Mouse (Mus musculus): ENCODE measurements around the gene Mrc2. TPM values are rescaled to one million over a fixed set of nuclear protein-coding genes. Genes with fewer than 3 reads are reported as not detected.

Mrc2 gene
- 15.9 and 16.5 TPM in 2 replicates for total RNA-seq (2012; rRNA removed)

GRCm38 (mm10) chr11:105292124-105293071 lies at the start of gene Mrc2:
Gene Mrc2, plus strand, starts transcription at chr11:105292643.
- Histone ChIP-seq H3K4me3 (ENCODE audit: insufficient read depth in 1 of 2, low read depth in 1 of 2, low read length in 2 of 2, poor library complexity in 1 of 2, severe bottlenecking in 1 of 2) (peak within 1 kb of the TSS; percentile 77 to 78), H3K27ac (ENCODE audit: insufficient read depth, low read depth, low read length, poor library complexity, severe bottlenecking) (no peak within 1 kb of the TSS), H3K36me3 (ENCODE audit: control insufficient read depth, insufficient read depth, low read length, poor library complexity, severe bottlenecking) (no peaks in the 10 kb centered on the region), H3K9ac (ENCODE audit: insufficient read depth, low read depth, low read length, poor library complexity, severe bottlenecking) (peak within 1 kb of the TSS; percentile 70), H3K9me3 (ENCODE audit: control insufficient read depth, insufficient read depth, low read depth, low read length) (no peaks in the 10 kb centered on the region), H3K4me1 (ENCODE audit: control insufficient read depth in 2 of 2, insufficient read depth in 2 of 2, low read length in 2 of 2, poor library complexity in 1 of 2) (peaks cover 2 to 15% of the 10 kb centered on the region in 2 experiments; a peak in 2 of 4 replicates)
- no peak for TF ChIP-seq HCFC1 (IDR thresholded peaks at IDR 0.05; ENCODE audit: borderline replicate concordance, insufficient read depth, low read length)
- TF ChIP-seq ZC3H11A (IDR thresholded peaks at IDR 0.05; ENCODE audit: borderline replicate concordance, low read depth, low read length): no peak
- TF ChIP-seq MAFK (IDR thresholded peaks at IDR 0.05; ENCODE audit: insufficient read depth, low read depth, low read length): no peak
- no peak for TF ChIP-seq ZNF384 (IDR thresholded peaks at IDR 0.05; ENCODE audit: low read depth, low read length)
- no peak for TF ChIP-seq CHD2 (IDR thresholded peaks at IDR 0.05; ENCODE audit: low read depth, low read length)
- in situ Hi-C loops (cut with MboI; ENCODE audit: low sequenced_read_pairs in 2 of 2, unreplicated experiment in 2 of 2): no loop called here
- DNase-seq (ENCODE audit: low read depth, low spot score): peak; percentile 43

- no peak for TF ChIP-seq HCFC1 (IDR thresholded peaks at IDR 0.05; ENCODE audit: borderline replicate concordance, insufficient read depth, low read length)
- no peak for TF ChIP-seq ZNF384 (IDR thresholded peaks at IDR 0.05; ENCODE audit: low read depth, low read length)
- Histone ChIP-seq H3K4me1 (ENCODE audit: control insufficient read depth in 2 of 2, insufficient read depth in 2 of 2, low read length in 2 of 2, poor library complexity in 1 of 2) (no peaks in the 10 kb centered on the region), H3K36me3 (ENCODE audit: control insufficient read depth, insufficient read depth, low read length, poor library complexity, severe bottlenecking) (peaks cover 14% of the 10 kb centered on the region), H3K9ac (ENCODE audit: insufficient read depth, low read depth, low read length, poor library complexity, severe bottlenecking) (no peak overlapping the region), H3K27ac (ENCODE audit: insufficient read depth, low read depth, low read length, poor library complexity, severe bottlenecking) (no peak overlapping the region), H3K4me3 (ENCODE audit: insufficient read depth in 1 of 2, low read depth in 1 of 2, low read length in 2 of 2, poor library complexity in 1 of 2, severe bottlenecking in 1 of 2) (no peak overlapping the region), H3K9me3 (ENCODE audit: control insufficient read depth, insufficient read depth, low read depth, low read length) (no peaks in the 10 kb centered on the region)
- DNase-seq (ENCODE audit: low read depth, low spot score): no peak
- in situ Hi-C loops (cut with MboI; ENCODE audit: low sequenced_read_pairs in 2 of 2, unreplicated experiment in 2 of 2): no loop called here
Observed at GRCm38 (mm10) chr11:105246369-105246768, 46.1 kb upstream of the Mrc2 start.

GRCm38 (mm10) chr11:105246785-105247184 lies 45.7 kb upstream of the Mrc2 start:
- Histone ChIP-seq H3K4me1 (ENCODE audit: control insufficient read depth in 2 of 2, insufficient read depth in 2 of 2, low read length in 2 of 2, poor library complexity in 1 of 2) (no peaks in the 10 kb centered on the region), H3K27ac (ENCODE audit: insufficient read depth, low read depth, low read length, poor library complexity, severe bottlenecking) (no peak overlapping the region), H3K9ac (ENCODE audit: insufficient read depth, low read depth, low read length, poor library complexity, severe bottlenecking) (no peak overlapping the region), H3K9me3 (ENCODE audit: control insufficient read depth, insufficient read depth, low read depth, low read length) (no peaks in the 10 kb centered on the region), H3K4me3 (ENCODE audit: insufficient read depth in 1 of 2, low read depth in 1 of 2, low read length in 2 of 2, poor library complexity in 1 of 2, severe bottlenecking in 1 of 2) (no peak overlapping the region), H3K36me3 (ENCODE audit: control insufficient read depth, insufficient read depth, low read length, poor library complexity, severe bottlenecking) (peaks cover 14% of the 10 kb centered on the region)
- DNase-seq (ENCODE audit: low read depth, low spot score): no peak
- TF ChIP-seq CHD2 (IDR thresholded peaks at IDR 0.05; ENCODE audit: low read depth, low read length): no peak
- TF ChIP-seq HCFC1 (IDR thresholded peaks at IDR 0.05; ENCODE audit: borderline replicate concordance, insufficient read depth, low read length): no peak
- TF ChIP-seq ZC3H11A (IDR thresholded peaks at IDR 0.05; ENCODE audit: borderline replicate concordance, low read depth, low read length): no peak
- TF ChIP-seq MAFK (IDR thresholded peaks at IDR 0.05; ENCODE audit: insufficient read depth, low read depth, low read length): no peak
- TF ChIP-seq ZNF384 (IDR thresholded peaks at IDR 0.05; ENCODE audit: low read depth, low read length): no peak
- in situ Hi-C loops (cut with MboI; ENCODE audit: low sequenced_read_pairs in 2 of 2, unreplicated experiment in 2 of 2): no loop called here

- no peaks in the 10 kb centered on the region for H3K4me1 ChIP-seq (ENCODE audit: control insufficient read depth in 2 of 2, insufficient read depth in 2 of 2, low read length in 2 of 2, poor library complexity in 1 of 2)
- no peak overlapping the region for H3K9ac ChIP-seq (ENCODE audit: insufficient read depth, low read depth, low read length, poor library complexity, severe bottlenecking)
- TF ChIP-seq HCFC1 (IDR thresholded peaks at IDR 0.05; ENCODE audit: borderline replicate concordance, insufficient read depth, low read length) (no peak), ZNF384 (IDR thresholded peaks at IDR 0.05; ENCODE audit: low read depth, low read length) (no peak), CHD2 (IDR thresholded peaks at IDR 0.05; ENCODE audit: low read depth, low read length) (no peak), ZC3H11A (IDR thresholded peaks at IDR 0.05; ENCODE audit: borderline replicate concordance, low read depth, low read length) (no peak), MAFK (IDR thresholded peaks at IDR 0.05; ENCODE audit: insufficient read depth, low read depth, low read length) (no peak)
- no peak overlapping the region for H3K4me3 ChIP-seq (ENCODE audit: insufficient read depth in 1 of 2, low read depth in 1 of 2, low read length in 2 of 2, poor library complexity in 1 of 2, severe bottlenecking in 1 of 2)
- peaks cover 14% of the 10 kb centered on the region for H3K36me3 ChIP-seq (ENCODE audit: control insufficient read depth, insufficient read depth, low read length, poor library complexity, severe bottlenecking)
- H3K9me3 ChIP-seq (ENCODE audit: control insufficient read depth, insufficient read depth, low read depth, low read length): no peaks in the 10 kb centered on the region
- DNase-seq (ENCODE audit: low read depth, low spot score): no peak
- in situ Hi-C loops (cut with MboI; ENCODE audit: low sequenced_read_pairs in 2 of 2, unreplicated experiment in 2 of 2): no loop called here
- H3K27ac ChIP-seq (ENCODE audit: insufficient read depth, low read depth, low read length, poor library complexity, severe bottlenecking): no peak overlapping the region
Observed at GRCm38 (mm10) chr11:105247321-105247720, 45.1 kb upstream of the Mrc2 start.

Measured in ES-E14 (cell line).